Mouse (Mus musculus) liver, adult 2 months (tissue): Measurements from ENCODE around the gene Add2. TPM values are rescaled to one million over a fixed set of nuclear protein-coding genes. Genes with fewer than 3 reads are reported as not detected.

Experiments
- DNase-seq: peaks from one replicate; pipeline ENCODE4 v3.0.0-alpha.2; 2011; ENCODE audit warnings: low read depth, low spot score; ENCODE audit errors: extremely low read depth
- H3K27ac ChIP-seq: fragments of 200-500 bp; replicated peaks from 2 replicates; pipeline ENCODE4 v1.5.1; 2012; ENCODE audit warnings: low read depth, mild to moderate bottlenecking, control low read depth, inconsistent platforms, low read length; ENCODE audit not compliant: insufficient read depth
- H3K27me3 ChIP-seq: fragments of 200-500 bp; 2 replicates; pipeline ENCODE4 v1.6.1; 2012; ENCODE audit warnings: mild to moderate bottlenecking, moderate library complexity, low read length, inconsistent platforms; ENCODE audit not compliant: control insufficient read depth, insufficient read depth
- H3K36me3 ChIP-seq: fragments of 200-500 bp; 2 replicates; pipeline ENCODE4 v1.6.1; 2012; ENCODE audit warnings: low read length, inconsistent platforms; ENCODE audit not compliant: control insufficient read depth, insufficient read depth
- H3K4me1 ChIP-seq: fragments of 200-500 bp; 2 replicates; pipeline ENCODE4 v1.6.1; 2011; ENCODE audit warnings: low read length; ENCODE audit not compliant: control insufficient read depth, insufficient read depth
- H3K4me3 ChIP-seq: fragments of 200-500 bp; 2 replicates; pipeline ENCODE4 v1.5.1; 2011; ENCODE audit warnings: low read depth, mild to moderate bottlenecking, control low read depth, low read length, moderate library complexity; ENCODE audit not compliant: insufficient read depth
- H3K79me2 ChIP-seq: fragments of 200-500 bp; 2 replicates; pipeline ENCODE4 v1.6.1; 2012; ENCODE audit warnings: inconsistent platforms, mild to moderate bottlenecking, low read length, moderate library complexity; ENCODE audit not compliant: control insufficient read depth, insufficient read depth
- H3K9ac ChIP-seq: fragments of 200-500 bp; 2 replicates; pipeline ENCODE4 v1.6.1; 2012; ENCODE audit warnings: low read depth, mild to moderate bottlenecking, control low read depth, inconsistent platforms, low read length
- CTCF ChIP-seq: fragments of 200-500 bp; IDR thresholded peaks from 2 replicates; pipeline ENCODE4 v1.5.1; 2011; ENCODE audit warnings: low read depth, low read length, control low read depth
- POLR2A ChIP-seq: fragments of 200-500 bp; IDR thresholded peaks from 2 replicates; pipeline ENCODE4 v1.6.1; 2011; ENCODE audit warnings: low read length, control low read depth; ENCODE audit not compliant: insufficient read depth; ENCODE audit errors: extremely low read depth
- WGBS: fragments of 180-500 bp; shearing (Covaris S2); methylation state at CpG from one replicate; pipeline ENCODE4 v1.1.7; 2018; 5-methylcytosine and 5-hydroxymethylcytosine counted together
- polyA plus RNA-seq: library from polyadenylated mRNA; depleted of rRNA; stranded (reverse); fragments of >200 nt; gene quantifications from 2 replicates; pipeline ENCODE4 v1.2.3, GENCODE M21; 2012
- total RNA-seq: library from RNA; depleted of rRNA; stranded (reverse); fragments of >200 nt; gene quantifications from 2 replicates; pipeline ENCODE4 v1.2.3, GENCODE M21; 2014

The Add2 gene
- total and polyA plus RNA-seq, 2 experiments = under 0.01 TPM; not detected in 1

GRCm38 (mm10) chr6:86101451-86101850 lies 73.0 kb downstream of the Add2 start:
- Histone ChIP-seq H3K4me1 (no peaks in the 10 kb centered on the region), H3K27ac (no peak overlapping the region), H3K4me3 (no peak overlapping the region), H3K27me3 (no peaks in the 10 kb centered on the region), H3K9ac (no peak overlapping the region), H3K36me3 (no peaks in the 10 kb centered on the region), H3K79me2 (no peaks in the 10 kb centered on the region)
- TF ChIP-seq CTCF (no peak), POLR2A (no peak)
- no peak for DNase-seq
- 84% methylated on average over 5 of the region's 5 CpGs for WGBS

- Histone ChIP-seq H3K9ac (no peak overlapping the region), H3K79me2 (no peaks in the 10 kb centered on the region), H3K4me1 (no peaks in the 10 kb centered on the region), H3K4me3 (no peak overlapping the region), H3K27me3 (no peaks in the 10 kb centered on the region), H3K36me3 (no peaks in the 10 kb centered on the region), H3K27ac (no peak overlapping the region)
- 91% methylated on average over 5 of the region's 5 CpGs for whole genome bisulfite sequencing
- no peak for TF ChIP-seq CTCF
- TF ChIP-seq POLR2A = no peak
- no peak for DNase-seq
Measured at GRCm38 (mm10) chr6:86102874-86103273, 74.4 kb downstream of the Add2 start.

- no peaks in the 10 kb centered on the region for H3K79me2 ChIP-seq
- no peaks in the 10 kb centered on the region for H3K36me3 ChIP-seq
- 65% methylated on average over 4 of the region's 4 CpGs for WGBS
- no peak overlapping the region for H3K27ac ChIP-seq
- H3K9ac ChIP-seq = no peak overlapping the region
- DNase-seq = no peak
- H3K4me1 ChIP-seq = no peaks in the 10 kb centered on the region
- TF ChIP-seq CTCF (no peak), POLR2A (no peak)
- no peaks in the 10 kb centered on the region for H3K27me3 ChIP-seq
- H3K4me3 ChIP-seq = no peak overlapping the region
Measured at GRCm38 (mm10) chr6:86103614-86104013, 75.1 kb downstream of the Add2 start.

GRCm38 (mm10) chr6:86104719-86105118 lies 76.2 kb downstream of the Add2 start:
- DNase-seq = no peak
- H3K36me3 ChIP-seq = no peaks in the 10 kb centered on the region
- no peaks in the 10 kb centered on the region for H3K79me2 ChIP-seq
- no peaks in the 10 kb centered on the region for H3K4me1 ChIP-seq
- no peaks in the 10 kb centered on the region for H3K27me3 ChIP-seq
- TF ChIP-seq POLR2A (no peak), CTCF (no peak)
- WGBS = 79% methylated on average over 4 of the region's 4 CpGs
- no peak overlapping the region for H3K4me3 ChIP-seq
- no peak overlapping the region for H3K27ac ChIP-seq
- no peak overlapping the region for H3K9ac ChIP-seq

GRCm38 (mm10) chr6:86106045-86106444 lies 77.6 kb downstream of the Add2 start:
- 87% methylated on average over 12 of the region's 12 CpGs for WGBS
- H3K27ac ChIP-seq = no peak overlapping the region
- H3K4me1 ChIP-seq = no peaks in the 10 kb centered on the region
- no peaks in the 10 kb centered on the region for H3K36me3 ChIP-seq
- no peak for TF ChIP-seq CTCF
- TF ChIP-seq POLR2A = no peak
- H3K27me3 ChIP-seq = no peaks in the 10 kb centered on the region
- no peak overlapping the region for H3K9ac ChIP-seq
- no peaks in the 10 kb centered on the region for H3K79me2 ChIP-seq
- no peak for DNase-seq
- H3K4me3 ChIP-seq = no peak overlapping the region

- Histone ChIP-seq H3K9ac (no peak overlapping the region), H3K4me3 (no peak overlapping the region), H3K27me3 (no peaks in the 10 kb centered on the region), H3K79me2 (no peaks in the 10 kb centered on the region), H3K27ac (no peak overlapping the region), H3K4me1 (no peaks in the 10 kb centered on the region), H3K36me3 (no peaks in the 10 kb centered on the region)
- no peak for DNase-seq
- TF ChIP-seq CTCF (no peak), POLR2A (no peak)
- 92% methylated on average over 4 of the region's 4 CpGs for WGBS
Measured at GRCm38 (mm10) chr6:86107101-86107500, 78.6 kb downstream of the Add2 start.
